ENCODE assay signal across 14 mouse cellular contexts in genomic region chr4:127675745-127676315, GRCm38 (mm10).
DNase-seq lines count a peak whose midpoint lies in the region; ATAC-seq lines count a peak whose summit lies in the region.
"Had no signal": no experiment of that assay in that cellular context is flagged by ENCODE, and none has a peak within 500 bp of the region (broad histone marks: within the 10 kb centered on the region; RNA-seq: fewer than 3 reads in every experiment).

No protein-coding gene starts in this region.

- H3K4me2 ChIP-seq in kidney, embryonic 14.5 days (replicated peaks; ENCODE audit: low read depth, low read length), result 0 out of 2 replicates have a peak overlapping the region, but pooled peaks have one; percentile 19
- peak overlapping the region; percentile 2; the same call in 1 of the 2 replicates for H3K4me2 ChIP-seq in hindbrain, embryonic 13.5 days
- peak overlapping the region; percentile 28; the same call in 1 of the 2 replicates for H3K4me2 ChIP-seq in neural tube, embryonic 12.5 days (replicated peaks)
- H3K4me2 ChIP-seq: forebrain, embryonic 13.5 days; intestine, embryonic 15.5 days; liver, embryonic 15.5 days had no signal

- H3K9ac ChIP-seq in kidney, embryonic 14.5 days (ENCODE audit: low read depth, low read length), result no peak overlapping the region
- no peak overlapping the region for H3K9ac ChIP-seq in hindbrain, embryonic 13.5 days
- H3K9ac ChIP-seq in neural tube, embryonic 12.5 days, result no peak overlapping the region
- H3K9ac ChIP-seq: forebrain, embryonic 13.5 days; intestine, embryonic 15.5 days; liver, embryonic 15.5 days had no signal

- no peak overlapping the region for H3K4me3 ChIP-seq in kidney, embryonic 14.5 days (ENCODE audit: low read length)
- no peak overlapping the region for H3K4me3 ChIP-seq in hindbrain, embryonic 13.5 days
- no peak overlapping the region for H3K4me3 ChIP-seq in neural tube, embryonic 12.5 days
- H3K4me3 ChIP-seq: forebrain, embryonic 13.5 days; intestine, embryonic 15.5 days; liver, embryonic 15.5 days had no signal

- ATAC-seq in kidney, embryonic 14.5 days (ENCODE audit: low FRiP score, low TSS enrichment), result no peak
- ATAC-seq in hindbrain, embryonic 13.5 days (ENCODE audit: low FRiP score), result no peak
- ATAC-seq in neural tube, embryonic 12.5 days (ENCODE audit: low FRiP score, low read depth), result no peak
- ATAC-seq: forebrain, embryonic 13.5 days; intestine, embryonic 15.5 days had no signal

- H3K4me1 ChIP-seq in kidney, embryonic 14.5 days (ENCODE audit: control insufficient read depth, insufficient read depth, low read length), result peaks cover 6% of the 10 kb centered on the region; the same call in 1 of the 2 replicates
- peaks cover 24% of the 10 kb centered on the region for H3K4me1 ChIP-seq in hindbrain, embryonic 13.5 days (replicated peaks)
- H3K4me1 ChIP-seq in neural tube, embryonic 12.5 days, result peaks cover 11% of the 10 kb centered on the region
- H3K4me1 ChIP-seq: forebrain, embryonic 13.5 days; intestine, embryonic 15.5 days; liver, embryonic 15.5 days had no signal

- no peak for DNase-seq in kidney, adult 8-10 months
- DNase-seq in embryo, embryonic 10 days (ENCODE audit: low spot score), result peak; percentile 75
- no peak for DNase-seq in testis, postnatal 10 days (ENCODE audit: low spot score)
- DNase-seq in thymus, postnatal 14 days, result no peak
- no peak for DNase-seq in left cerebral cortex, postnatal 4 days
- DNase-seq: cerebellum, adult 11 months; gastrocnemius, postnatal 14 days; thymus, adult 2 months had no signal

- intact Hi-C loops in left cerebral cortex, postnatal 4 days (cut with DNase I), result no loop called here

- H3K9me3 ChIP-seq in kidney, embryonic 14.5 days (ENCODE audit: control insufficient read depth, low read length), result no peaks in the 10 kb centered on the region
- no peaks in the 10 kb centered on the region for H3K9me3 ChIP-seq in hindbrain, embryonic 13.5 days
- no peaks in the 10 kb centered on the region for H3K9me3 ChIP-seq in neural tube, embryonic 12.5 days
- H3K9me3 ChIP-seq: forebrain, embryonic 13.5 days; intestine, embryonic 15.5 days; liver, embryonic 15.5 days had no signal

- no peak overlapping the region for H3K27ac ChIP-seq in kidney, embryonic 14.5 days (ENCODE audit: low read depth, low read length)
- peak overlapping the region; percentile 75 for H3K27ac ChIP-seq in hindbrain, embryonic 13.5 days
- H3K27ac ChIP-seq in neural tube, embryonic 12.5 days, result no peak overlapping the region
- H3K27ac ChIP-seq: forebrain, embryonic 13.5 days; intestine, embryonic 15.5 days; liver, embryonic 15.5 days had no signal

- WGBS in kidney, embryonic 14.5 days, result 9% methylated on average over 16 of the region's 16 CpGs
- 24% methylated on average over 16 of the region's 16 CpGs for WGBS in hindbrain, embryonic 13.5 days
- 24% methylated on average over 16 of the region's 16 CpGs for WGBS in neural tube, embryonic 12.5 days

- H3K36me3 ChIP-seq in kidney, embryonic 14.5 days (ENCODE audit: control insufficient read depth, insufficient read depth, low read length), result no peaks in the 10 kb centered on the region
- H3K36me3 ChIP-seq in hindbrain, embryonic 13.5 days, result no peaks in the 10 kb centered on the region
- H3K36me3 ChIP-seq in neural tube, embryonic 12.5 days, result no peaks in the 10 kb centered on the region
- H3K36me3 ChIP-seq: intestine, embryonic 15.5 days; liver, embryonic 15.5 days had no signal

- H3K27me3 ChIP-seq in kidney, embryonic 14.5 days (ENCODE audit: control insufficient read depth, insufficient read depth, low read length), result no peaks in the 10 kb centered on the region
- no peaks in the 10 kb centered on the region for H3K27me3 ChIP-seq in hindbrain, embryonic 13.5 days
- H3K27me3 ChIP-seq in neural tube, embryonic 12.5 days (replicated peaks), result no peaks in the 10 kb centered on the region
- H3K27me3 ChIP-seq: forebrain, embryonic 13.5 days; intestine, embryonic 15.5 days; liver, embryonic 15.5 days had no signal
